Mouse (Mus musculus) urinary bladder, postnatal 4 days (tissue): ENCODE data around the gene Zbtb18.

Experiments
- DNase-seq, 2 experiments: peaks; one replicate each; pipeline ENCODE4 v3.0.0; 2021 to 2022; ENCODE audit warnings: low spot score in 2 of 2

The Zbtb18 gene

DNA sequence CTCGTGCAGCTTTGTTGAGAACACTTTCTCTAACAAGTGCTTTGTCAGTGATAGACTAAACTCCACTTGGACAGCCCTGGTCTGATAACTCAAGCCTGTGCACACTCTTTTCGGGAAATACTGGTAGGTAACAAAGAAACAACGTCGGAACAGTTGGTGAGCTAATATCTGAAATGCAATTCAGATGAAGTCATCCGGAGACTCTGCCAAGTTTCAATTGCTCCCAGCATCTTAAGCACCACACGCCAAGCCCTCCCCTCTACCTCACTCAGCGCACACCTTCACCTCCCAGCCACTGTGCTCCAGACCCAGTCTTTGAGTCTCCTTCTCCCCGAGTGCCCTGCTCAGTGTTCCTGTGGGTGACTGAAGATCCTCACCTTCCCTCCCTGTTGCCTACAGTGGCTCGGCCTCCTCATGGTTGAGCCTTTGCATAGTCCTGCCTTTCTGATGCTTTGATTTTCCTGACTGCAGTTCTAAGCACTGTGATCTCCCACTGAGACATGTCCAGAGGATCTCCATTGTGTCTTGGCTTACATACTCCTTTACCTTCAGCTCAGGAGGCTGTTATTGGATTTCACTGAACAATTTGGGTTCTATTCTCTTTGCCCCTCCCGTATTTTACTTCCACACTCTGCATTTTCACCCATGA is 37.3 kb downstream of the Zbtb18 start:
- no peak for DNase-seq

DNA sequence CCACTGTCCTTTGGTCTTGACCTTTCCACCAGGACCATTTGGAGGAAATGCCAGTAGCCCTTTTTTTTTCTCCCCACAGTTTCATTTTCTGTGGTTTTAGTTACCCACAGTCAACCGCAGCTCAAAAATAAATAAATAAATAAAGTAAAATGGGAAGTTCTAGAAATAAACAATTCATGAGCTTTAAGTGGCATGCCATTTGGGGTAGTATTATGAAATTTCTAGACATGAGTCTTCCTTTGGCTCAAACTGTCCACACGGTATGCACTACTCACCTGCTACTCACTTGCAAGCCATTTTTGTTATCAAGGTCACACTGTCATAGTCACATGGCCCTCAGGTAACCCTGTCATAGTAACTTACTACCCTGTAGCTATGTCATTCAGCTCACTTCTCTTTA is 41.5 kb downstream of the Zbtb18 start:
- no peak for DNase-seq

DNA sequence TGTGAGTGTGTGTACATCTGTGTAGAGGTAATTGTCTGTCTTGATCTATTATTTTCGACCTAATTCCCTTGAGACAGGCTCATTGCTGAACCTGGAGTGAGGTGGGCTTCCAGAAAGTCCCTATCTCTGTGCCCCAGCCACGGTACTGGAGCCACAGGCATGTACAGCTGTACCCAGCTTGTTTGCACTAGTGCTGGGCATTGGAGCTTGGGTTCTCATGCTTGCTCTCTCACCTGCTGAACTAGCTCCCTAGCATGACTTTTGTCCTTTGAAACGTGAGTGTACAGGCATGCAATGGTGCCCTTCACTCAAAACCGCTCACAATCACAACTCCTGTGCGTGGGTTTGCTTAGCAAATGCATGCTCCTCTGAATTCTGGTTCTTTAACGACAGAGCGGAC is 42.1 kb downstream of the Zbtb18 start:
- no peak for DNase-seq

DNA sequence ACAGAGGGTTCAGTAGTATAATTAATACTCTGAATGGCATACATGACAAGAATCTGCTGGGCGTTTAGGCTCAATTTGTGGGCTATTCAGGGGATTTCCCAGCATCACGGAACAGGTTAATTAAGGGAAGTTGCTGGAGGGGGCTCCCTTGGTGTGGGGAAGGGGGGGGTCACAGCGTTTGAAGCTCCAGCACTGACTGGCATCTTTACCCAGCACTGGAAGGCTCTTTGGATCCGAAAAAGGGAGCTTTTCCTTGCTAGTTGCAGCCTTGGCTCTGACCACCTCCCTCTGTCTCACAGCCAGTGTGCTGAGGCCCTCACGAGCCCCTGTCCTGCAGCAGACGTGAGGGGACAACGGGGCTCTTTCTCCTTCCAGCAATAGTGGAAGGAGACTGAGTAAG is 42.5 kb downstream of the Zbtb18 start:
- no peak for DNase-seq

DNA sequence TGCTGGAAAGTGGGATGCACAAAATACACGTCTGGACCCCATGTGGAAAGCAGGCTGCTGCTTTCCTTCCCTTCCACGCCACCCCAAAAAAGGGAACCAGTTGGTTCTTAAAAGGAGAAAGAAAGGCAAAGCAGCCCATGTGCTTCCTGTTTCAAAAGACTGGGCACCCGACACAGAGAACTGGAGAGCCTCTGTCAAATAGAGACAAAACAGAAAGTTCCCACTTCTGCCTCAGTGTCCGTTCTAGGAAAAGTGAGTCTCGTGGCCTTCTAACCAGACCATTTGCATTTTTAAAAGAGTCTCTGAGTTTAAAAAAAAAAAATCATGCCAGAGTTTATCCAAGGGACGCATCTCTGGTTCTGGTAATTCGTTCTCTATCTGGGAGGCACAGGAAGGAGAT is 47.7 kb downstream of the Zbtb18 start:
- no peak for DNase-seq

DNA sequence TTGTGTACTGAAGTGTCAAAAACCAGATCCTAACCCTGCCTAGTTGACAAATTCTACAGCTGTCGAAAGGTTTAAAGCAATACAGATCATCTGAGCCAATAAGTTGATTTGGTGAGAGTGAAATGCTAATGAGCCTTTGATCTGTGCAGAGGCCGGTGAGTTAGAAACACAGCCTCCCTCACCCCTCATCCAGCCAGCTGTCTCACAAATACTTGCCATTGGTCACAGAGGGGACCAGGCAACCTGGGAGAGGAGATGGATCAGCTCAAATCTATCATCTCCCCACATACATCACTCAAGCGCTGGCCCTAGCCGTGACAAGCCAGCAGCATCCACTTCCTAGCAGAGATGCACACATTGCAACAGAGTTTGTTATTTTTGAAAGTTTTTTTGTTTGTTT is 48.7 kb downstream of the Zbtb18 start:
- DNase-seq, result no peak

DNA sequence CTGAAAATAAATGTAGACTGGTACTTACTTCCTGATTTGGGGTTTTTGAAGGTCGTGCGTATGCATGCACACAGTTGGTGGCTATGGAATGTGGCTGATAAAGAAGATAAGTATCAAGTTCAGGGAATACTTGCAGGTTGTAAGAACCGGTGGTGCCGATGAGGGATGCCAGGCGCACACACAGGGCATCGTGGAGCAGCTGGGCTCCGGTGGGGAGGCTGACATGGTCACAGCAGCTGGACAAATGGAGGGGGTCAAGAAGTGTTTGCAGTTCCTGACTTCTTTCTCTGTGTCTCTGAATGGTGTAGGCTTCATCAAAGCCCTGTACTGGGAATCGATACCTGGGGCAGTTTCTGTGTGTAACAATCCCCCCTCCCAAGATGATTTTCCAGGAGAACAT is 49.1 kb downstream of the Zbtb18 start:
- no peak for DNase-seq

DNA sequence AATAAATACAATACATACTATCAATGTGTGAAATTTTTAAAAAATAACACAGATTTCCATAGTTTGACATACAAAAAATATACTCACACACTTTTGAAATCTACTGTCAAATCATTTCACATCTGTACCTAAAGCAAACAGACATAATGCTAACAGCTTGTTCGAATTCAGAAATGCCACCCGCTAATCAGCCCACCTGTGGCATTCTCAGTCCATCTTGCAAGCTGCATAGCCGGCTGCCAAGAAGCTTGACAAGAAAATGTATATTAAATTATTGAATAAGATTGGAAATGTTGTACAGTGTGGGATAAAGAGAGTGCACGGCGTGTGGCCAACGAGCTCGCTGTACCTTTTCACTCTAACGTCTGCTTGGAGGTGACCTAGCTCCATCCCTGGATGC is 52.2 kb downstream of the Zbtb18 start:
- no peak for DNase-seq

DNA sequence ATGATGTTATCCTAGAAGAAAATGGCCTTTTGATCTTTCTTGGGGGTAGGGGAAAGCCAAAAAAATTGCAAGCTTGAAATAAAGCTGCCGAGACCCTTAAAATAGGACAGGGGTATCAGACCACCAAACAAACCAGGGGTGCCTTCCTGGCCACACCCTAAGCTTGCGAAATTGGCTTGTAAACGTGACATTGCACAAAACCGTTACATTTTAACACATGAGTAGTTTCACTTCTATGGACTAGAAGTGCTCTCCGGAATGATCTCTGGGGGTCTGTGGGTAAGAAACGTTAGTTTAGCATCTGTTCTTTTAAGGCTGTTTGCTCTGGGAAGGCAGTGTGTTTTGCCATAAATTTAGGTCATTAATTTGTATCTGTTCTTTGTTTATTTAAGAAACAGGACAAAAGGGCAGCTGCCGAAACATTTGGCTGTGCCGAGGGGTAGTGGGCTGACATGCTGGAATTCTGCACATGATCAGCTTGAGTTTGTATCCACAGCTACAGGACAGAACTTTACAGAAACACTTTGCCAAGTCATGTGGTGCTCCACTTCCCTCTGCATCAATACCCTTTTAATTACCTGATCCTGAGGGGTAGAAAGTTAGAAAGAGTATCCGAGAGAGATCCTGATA is 52.9 kb downstream of the Zbtb18 start:
- DNase-seq, result no peak
